Mouse (Mus musculus): ENCODE results near the gene Gm10717. TPM values are rescaled to one million over a fixed set of nuclear protein-coding genes. Genes with fewer than 3 reads are reported as not detected.

Gene Gm10717
- not detected in 2 replicates for polyA plus RNA-seq (2012; rRNA removed)

GRCm38 (mm10) chr9:3024912-3025467 lies at the start of gene Gm10717:
Gene Gm10717, plus strand, starts transcription at chr9:3025417.

GRCm38 (mm10) chr9:3000445-3000972 lies 24.7 kb upstream of the Gm10717 start, which contains the start of gene Gm10722:
Gene Gm10722, plus strand, starts transcription at chr9:3000922.

GRCm38 (mm10) chr9:3002794-3003396 lies 22.3 kb upstream of the Gm10717 start, which contains the start of gene Gm11168:
Gene Gm11168, plus strand, starts transcription at chr9:3003346.

GRCm38 (mm10) chr9:3012733-3013279 lies 12.4 kb upstream of the Gm10717 start, which contains the start of gene Gm10721:
Gene Gm10721, plus strand, starts transcription at chr9:3013140.

DNA sequence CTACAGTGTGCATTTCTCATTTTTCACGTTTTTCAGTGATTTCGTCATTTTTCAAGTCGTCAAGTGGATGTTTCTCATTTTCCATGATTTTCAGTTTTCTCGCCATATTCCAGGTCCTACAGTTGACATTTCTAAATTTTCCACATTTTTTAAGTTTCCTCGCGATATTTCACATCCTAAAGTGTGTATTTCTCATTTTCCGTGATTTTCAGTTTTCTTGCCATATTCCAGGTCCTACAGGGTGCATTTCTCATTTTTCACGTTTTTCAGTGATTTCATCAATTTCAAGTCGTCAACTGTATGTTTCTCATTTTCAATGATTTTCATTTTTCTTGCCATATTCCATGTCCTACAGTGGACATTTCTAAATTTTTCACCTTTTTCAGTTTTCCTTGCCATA lies 9.9 kb upstream of the Gm10717 start, which contains the start of gene Gm10720:
Gm10720 (plus strand) TSS at position 301 of the 400 bp plus-strand sequence.

DNA sequence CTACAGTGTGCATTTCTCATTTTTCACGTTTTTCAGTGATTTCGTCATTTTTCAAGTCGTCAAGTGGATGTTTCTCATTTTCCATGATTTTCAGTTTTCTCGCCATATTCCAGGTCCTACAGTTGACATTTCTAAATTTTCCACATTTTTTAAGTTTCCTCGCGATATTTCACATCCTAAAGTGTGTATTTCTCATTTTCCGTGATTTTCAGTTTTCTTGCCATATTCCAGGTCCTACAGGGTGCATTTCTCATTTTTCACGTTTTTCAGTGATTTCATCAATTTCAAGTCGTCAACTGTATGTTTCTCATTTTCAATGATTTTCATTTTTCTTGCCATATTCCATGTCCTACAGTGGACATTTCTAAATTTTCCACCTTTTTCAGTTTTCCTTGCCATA lies 8.1 kb upstream of the Gm10717 start, which contains the start of gene Gm10719:
Gm10719 (plus strand) TSS at position 301 of the 400 bp plus-strand sequence.

DNA sequence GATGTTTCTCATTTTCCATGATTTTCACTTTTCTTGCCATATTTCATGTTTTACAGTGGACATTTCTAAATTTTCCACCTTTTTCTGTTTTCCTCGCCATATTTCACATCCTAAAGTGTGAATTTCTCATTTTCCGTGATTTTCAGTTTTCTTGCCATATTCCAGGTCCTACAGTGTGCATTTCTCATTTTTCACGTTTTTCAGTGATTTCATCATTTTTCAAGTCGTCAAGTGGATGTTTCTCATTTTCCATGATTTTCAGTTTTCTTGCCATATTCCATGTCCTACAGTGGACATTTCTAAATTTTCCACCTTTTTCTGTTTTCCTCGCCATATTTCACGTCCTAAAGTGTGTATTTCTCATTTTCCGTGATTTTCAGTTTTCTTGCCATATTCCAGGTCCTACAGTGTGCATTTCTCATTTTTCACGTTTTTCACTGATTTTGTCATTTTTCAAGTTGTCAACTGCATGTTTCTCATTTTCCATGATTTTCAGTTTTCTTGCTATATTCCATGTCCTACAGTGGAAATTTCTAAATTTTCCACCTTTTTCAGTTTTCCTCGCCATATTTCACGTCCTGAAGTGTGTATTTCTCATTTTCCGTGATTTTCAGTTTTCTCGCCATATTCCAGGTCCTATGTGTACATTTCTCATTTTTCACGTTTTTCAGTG lies 1.8 kb upstream of the Gm10717 start, which contains the start of gene Gm10718:
Gm10718 (plus strand) TSS at position 236 of the 673 bp plus-strand sequence.

GRCm38 (mm10) chr9:3034299-3034698 lies 9.1 kb downstream of the Gm10717 start, which contains the start of gene Gm17535:
Gene Gm17535, plus strand, starts transcription at chr9:3034599.

DNA sequence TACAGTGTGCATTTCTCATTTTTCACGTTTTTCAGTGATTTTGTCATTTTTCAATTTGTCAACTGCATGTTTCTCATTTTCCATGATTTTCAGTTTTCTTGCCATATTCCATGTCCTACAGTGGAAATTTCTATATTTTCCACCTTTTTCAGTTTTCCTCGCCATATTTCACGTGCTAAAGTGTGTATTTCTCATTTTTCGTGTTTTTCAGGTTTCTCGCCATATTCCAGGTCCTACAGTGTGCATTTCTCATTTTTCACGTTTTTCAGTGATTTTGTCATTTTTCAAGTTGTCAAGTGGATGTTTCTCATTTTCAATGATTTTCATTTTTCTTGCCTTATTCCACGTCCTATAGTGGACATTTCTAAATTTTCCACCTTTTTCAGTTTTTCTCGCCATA lies 11.4 kb downstream of the Gm10717 start, which contains the start of gene Gm10715:
Gm10715 (plus strand) TSS at position 301 of the 400 bp plus-strand sequence.

Other genes starting within 250 kb of the Gm10717 start
- gene Gm10722, start 24.5 kb upstream of the Gm10717 start, polyA plus RNA-seq (2012; rRNA removed), result not detected in 2 replicates
- gene Gm11168, start 22.1 kb upstream of the Gm10717 start, polyA plus RNA-seq (2012; rRNA removed), result not detected in 2 replicates
- not detected in 2 replicates for gene Gm10721, start 12.3 kb upstream of the Gm10717 start, polyA plus RNA-seq (2012; rRNA removed)
- not detected in 2 replicates for gene Gm10720, start 9.8 kb upstream of the Gm10717 start, polyA plus RNA-seq (2012; rRNA removed)
- gene Gm10719, start 8.0 kb upstream of the Gm10717 start, polyA plus RNA-seq (2012; rRNA removed), result not detected in 2 replicates
- gene Gm10718, start 1.9 kb upstream of the Gm10717 start, polyA plus RNA-seq (2012; rRNA removed), result not detected in 2 replicates
- gene Gm17535, start 9.2 kb downstream of the Gm10717 start, polyA plus RNA-seq (2012; rRNA removed), result not detected in 2 replicates
- gene Gm10715, start 11.5 kb downstream of the Gm10717 start, polyA plus RNA-seq (2012; rRNA removed), result not detected in 2 replicates

All from ovary, adult 2 months (tissue).